Mouse (Mus musculus) 3T3-L1 (cell line): ENCODE results near the gene Carmil1.
A peak's percentile ranks its signal among the peaks of the same experiment; 100 is the strongest.

Experiments used
- DNase-seq: peaks from one replicate; pipeline ENCODE4 v3.0.0-alpha.2; 2015; ENCODE audit warnings: low read depth, low spot score

Carmil1 gene

DNA sequence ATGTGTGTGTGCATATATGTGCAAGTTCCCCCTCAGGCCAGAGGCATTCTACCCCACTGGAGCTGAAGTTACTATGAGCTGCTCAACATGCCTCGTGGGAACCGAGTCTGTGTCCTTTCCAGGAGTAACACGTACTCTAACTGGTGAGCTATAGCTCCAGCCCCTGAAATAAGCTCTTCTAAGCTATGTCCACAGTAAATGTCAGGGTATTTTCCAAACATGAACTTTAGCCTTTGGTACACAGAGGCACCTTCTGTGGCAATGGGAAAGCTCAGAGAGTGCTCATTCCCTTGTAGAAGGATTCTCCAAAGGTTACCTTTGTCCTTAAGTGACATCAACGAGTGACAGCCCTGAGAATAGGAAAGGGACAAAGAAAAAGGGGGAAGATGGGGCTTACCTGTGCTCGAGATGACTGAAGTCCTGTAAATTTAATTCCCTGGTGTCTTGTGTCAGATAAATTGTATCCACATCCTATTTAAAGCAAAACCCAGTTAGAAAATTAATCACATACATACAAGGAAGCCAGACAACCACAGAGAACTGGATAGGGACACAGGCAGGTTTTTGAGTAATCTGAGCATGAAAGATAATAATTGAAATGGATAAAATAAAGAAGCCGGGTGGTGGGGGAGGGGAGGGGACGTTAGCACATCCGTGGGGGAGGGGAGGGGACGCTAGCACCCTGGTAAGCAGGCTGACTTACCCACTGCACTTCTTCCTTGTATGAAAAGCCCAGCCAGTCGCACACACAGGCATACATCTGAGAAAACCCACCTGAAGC lies 126.1 kb downstream of the Carmil1 start:
- no peak for DNase-seq

DNA sequence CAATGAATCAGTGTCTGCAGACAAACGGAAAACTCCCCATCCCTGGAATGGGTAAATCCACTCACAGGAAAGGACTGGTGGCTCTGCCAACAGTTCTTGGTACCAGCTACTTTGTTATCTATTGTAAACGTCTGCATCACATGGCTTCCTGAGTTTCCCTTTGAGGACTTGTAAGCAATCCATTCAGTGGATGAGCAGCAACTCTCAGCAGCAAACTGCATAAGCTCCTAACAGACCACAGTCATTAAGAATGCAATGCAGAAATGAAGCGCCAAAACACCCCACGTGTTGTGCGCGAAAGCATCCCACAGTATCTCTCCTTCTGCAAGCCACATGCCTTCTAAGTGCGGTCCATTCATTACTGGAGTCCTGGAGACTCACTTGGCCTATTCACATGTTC lies 128.0 kb downstream of the Carmil1 start:
- DNase-seq: no peak

DNA sequence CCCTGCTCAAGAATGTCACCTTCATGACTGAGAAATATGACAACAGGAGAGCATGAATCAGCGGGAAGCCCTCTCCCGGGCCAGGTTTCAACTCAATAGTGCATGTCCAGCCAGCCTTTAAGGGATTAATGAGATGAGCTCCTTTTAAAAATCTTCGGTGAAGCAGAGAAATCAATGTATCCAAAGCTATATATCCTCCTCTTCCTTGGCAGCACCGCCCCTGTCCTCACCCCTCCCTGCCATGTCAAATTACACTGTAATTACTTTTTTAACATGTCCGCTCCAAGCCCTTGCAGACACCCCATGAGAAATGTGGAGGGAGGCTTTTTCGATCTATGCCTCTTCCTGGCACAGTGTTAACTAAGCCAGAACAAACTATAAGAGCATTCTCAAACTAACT lies 129.3 kb downstream of the Carmil1 start:
- no peak for DNase-seq

DNA sequence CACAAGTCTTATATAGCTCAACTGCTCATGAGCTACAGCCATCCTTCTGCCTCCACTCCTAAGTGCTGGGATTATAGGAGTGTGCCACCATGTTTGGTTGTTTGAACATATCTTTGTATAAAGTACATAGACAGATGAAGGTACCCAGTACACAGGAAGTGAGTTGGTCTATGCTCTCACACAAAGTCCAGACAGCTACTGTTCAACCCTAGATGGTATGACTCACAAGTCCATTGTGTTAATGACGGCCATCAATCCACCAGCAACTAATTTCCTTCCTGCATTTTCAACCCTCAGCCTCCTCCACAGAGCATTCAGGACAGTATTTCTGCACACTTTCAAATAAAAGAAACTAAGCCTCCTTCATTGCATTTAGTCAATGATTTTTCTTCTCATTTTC lies 132.0 kb downstream of the Carmil1 start:
- no peak for DNase-seq

- DNase-seq: no peak
These were observed 133.6 kb downstream of the Carmil1 start for GRCm38 (mm10) chr13:24147006-24147405.

- no peak for DNase-seq
These were observed 134.1 kb downstream of the Carmil1 start for GRCm38 (mm10) chr13:24146541-24146940.

- DNase-seq: no peak
These were observed 135.7 kb downstream of the Carmil1 start for GRCm38 (mm10) chr13:24144858-24145257.

DNA sequence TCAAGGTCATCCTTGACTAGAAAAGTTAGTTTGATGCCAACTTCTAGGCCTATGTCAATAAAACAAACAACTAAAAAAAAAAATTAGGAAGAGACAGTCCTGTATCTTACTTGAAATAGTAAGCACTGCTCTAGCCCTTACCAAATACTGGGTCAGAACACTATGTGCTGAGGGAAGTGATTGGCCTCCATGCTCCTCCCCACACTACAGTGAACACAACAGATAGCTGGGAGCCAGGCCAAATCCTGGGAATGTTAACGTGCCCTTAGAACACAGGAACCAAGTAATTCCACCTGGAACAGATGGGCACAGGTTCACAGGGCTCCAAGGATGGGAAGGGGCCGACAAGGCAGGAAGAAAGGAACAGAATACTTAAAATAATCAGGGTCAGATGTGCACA lies 136.5 kb downstream of the Carmil1 start:
- DNase-seq: no peak

- no peak for DNase-seq
These were observed 143.8 kb downstream of the Carmil1 start for GRCm38 (mm10) chr13:24136836-24137235.

GRCm38 (mm10) chr13:24135282-24136230 lies 145.0 kb downstream of the Carmil1 start:
- no peak for DNase-seq

DNA sequence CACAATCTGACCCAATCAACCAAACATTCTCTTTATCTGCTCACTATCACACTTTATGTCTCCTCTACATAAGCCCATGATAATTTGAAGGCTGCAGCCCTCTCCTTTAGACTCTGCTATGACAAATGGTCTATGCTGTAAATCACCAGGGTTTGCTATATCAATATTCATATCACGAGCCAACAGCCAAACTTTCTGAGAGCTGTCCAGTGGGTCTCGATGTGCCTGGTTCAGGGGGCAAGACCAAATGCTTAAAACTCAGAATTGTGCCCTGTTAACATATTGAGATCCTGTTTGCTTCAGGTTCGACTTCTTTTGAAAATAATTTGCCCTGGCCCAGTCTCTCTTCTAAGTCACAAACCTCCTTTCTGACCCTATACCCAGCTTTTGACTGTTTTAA lies 147.7 kb downstream of the Carmil1 start:
- no peak for DNase-seq

GRCm38 (mm10) chr13:24131319-24131718 lies 149.3 kb downstream of the Carmil1 start:
- DNase-seq: no peak

DNA sequence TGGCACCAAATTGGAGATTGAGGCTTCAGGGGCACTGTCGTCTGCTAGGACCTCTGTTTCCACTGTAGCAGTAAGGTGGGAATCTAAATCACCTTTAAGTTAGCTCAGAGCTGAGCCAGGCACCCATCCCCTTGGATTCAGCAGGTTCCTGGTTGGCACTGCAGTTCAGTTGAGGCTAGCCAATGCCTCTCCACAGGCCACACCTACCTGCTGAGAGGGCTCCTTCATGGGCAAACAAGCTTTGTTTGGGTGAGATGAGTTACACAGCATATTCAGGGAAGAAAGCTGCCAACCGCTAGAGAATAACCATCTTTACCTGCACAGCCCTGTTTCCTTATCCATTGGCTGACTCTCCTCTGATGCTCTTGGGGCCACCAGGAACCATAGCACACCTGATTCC lies 149.9 kb downstream of the Carmil1 start:
- no peak for DNase-seq

GRCm38 (mm10) chr13:24128731-24129130 lies 151.9 kb downstream of the Carmil1 start:
- no peak for DNase-seq

- no peak for DNase-seq
These were observed 154.7 kb downstream of the Carmil1 start for GRCm38 (mm10) chr13:24125865-24126264.

DNA sequence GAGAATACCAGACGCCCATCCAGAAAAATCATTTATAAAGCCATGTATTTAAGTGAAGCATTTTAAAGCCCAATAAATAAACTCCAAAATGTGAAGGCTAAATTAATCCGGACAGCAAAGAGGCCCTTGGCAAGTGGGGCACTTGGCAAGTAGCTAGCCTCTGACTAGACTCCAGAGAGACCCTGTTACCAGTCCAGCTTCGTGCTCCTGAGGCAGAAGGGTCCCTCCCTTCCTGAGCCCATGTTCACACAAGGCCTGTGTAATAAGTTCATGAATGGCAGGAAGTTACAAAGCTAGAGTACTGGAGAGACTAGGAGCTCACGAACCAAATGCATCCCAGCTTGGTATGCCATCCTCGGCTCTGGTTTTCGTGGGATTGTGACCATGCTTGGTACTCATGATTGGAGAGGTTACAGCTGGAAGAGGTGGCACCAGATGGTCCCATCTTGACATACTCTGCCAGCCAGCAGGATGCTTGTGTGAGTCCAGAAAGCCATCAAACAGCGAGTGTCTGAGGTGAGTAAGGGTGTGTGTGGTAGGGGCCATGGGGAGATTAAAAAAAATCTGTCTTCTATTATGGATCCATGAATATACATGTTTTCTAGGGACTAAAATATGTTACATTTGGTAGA lies 163.3 kb downstream of the Carmil1 start:
- DNase-seq: no peak

- DNase-seq: peak; percentile 64
These were observed 167.8 kb downstream of the Carmil1 start for GRCm38 (mm10) chr13:24112689-24113348.

DNA sequence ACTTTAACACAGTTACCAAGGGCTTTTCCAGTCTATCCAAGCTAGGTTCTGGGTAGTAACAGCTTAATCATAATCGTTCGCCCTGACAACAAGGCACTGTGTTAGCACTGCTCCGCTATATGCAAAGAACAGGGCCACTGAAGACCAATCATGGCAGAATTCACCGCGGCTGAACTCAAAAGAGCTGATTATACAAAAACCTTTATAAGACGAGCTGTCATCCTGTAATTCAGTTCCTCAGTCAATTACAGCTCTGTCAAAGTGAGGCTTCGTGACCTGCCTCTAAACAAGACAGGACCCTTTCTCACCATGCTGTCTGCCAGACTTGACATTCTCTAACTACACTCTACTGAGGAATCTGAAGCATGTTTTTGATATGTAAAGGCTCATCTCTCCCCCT lies 170.3 kb downstream of the Carmil1 start:
- DNase-seq: no peak

GRCm38 (mm10) chr13:24108282-24108681 lies 172.3 kb downstream of the Carmil1 start:
- no peak for DNase-seq

GRCm38 (mm10) chr13:24107058-24107457 lies 173.5 kb downstream of the Carmil1 start:
- no peak for DNase-seq

- DNase-seq: no peak
These were observed 174.8 kb downstream of the Carmil1 start for GRCm38 (mm10) chr13:24105838-24106237.

DNA sequence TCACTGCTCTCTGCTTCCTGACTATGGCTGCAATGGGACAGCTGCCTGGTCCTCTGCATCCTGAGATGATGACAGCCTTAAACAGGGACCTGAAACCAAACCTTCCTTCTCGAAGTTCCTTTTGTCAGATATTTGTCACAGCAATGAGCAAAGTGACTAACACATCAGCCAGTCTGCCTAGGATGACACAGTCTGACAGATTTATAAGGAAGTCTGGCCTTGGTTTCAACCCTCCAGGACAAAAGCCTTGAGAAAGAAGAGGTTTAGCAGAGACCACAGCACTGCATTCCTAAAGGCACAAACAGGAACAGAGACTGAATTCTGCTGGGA lies 175.3 kb downstream of the Carmil1 start:
- peak; percentile 3 for DNase-seq
